Mouse (Mus musculus) kidney, adult 2 months (tissue): Measurements from ENCODE around the gene Hmcn2.

Experiments
- CTCF ChIP-seq: fragments of 200-500 bp; conservative IDR thresholded peaks from 2 replicates; pipeline ENCODE4 v1.5.1; 2011; ENCODE audit warnings: low read depth, mild to moderate bottlenecking, control low read depth, low read length, moderate library complexity, mixed read lengths; ENCODE audit not compliant: insufficient read depth, insufficient read length
- POLR2A ChIP-seq: fragments of 200-500 bp; IDR thresholded peaks from one replicate; pipeline ENCODE4 v1.6.1; 2011; ENCODE audit warnings: low read depth, low read length, control low read depth

- TF ChIP-seq CTCF: peak; percentile 50
- TF ChIP-seq POLR2A: no peak
Measured at GRCm38 (mm10) chr2:31420914-31421313, 106.7 kb downstream of the Hmcn2 start.
